Mouse (Mus musculus): ENCODE data around the gene Sptbn4.

- TF ChIP-seq MAX (IDR thresholded peaks at IDR 0.05) (no peak), CTCF (IDR thresholded peaks at IDR 0.05; ENCODE audit: control insufficient read depth, insufficient read depth, insufficient read length) (no peak), MYOG (IDR thresholded peaks at IDR 0.05; ENCODE audit: control insufficient read depth, extremely low read depth, insufficient read length) (no peak), MYOD1 (IDR thresholded peaks at IDR 0.05; ENCODE audit: control insufficient read depth, insufficient read length, low read depth) (no peak)
Measured at GRCm38 (mm10) chr7:27478561-27478960, 31.1 kb upstream of the Sptbn4 start.

Data from C2C12 (cell line).